Mouse (Mus musculus): ENCODE measurements around the gene Gm21312. TPM values are rescaled to one million over a fixed set of nuclear protein-coding genes. Genes with fewer than 3 reads are reported as not detected.

Gene Gm21312
- polyA plus RNA-seq (2017; shearing (Covaris generic)) = not detected

DNA sequence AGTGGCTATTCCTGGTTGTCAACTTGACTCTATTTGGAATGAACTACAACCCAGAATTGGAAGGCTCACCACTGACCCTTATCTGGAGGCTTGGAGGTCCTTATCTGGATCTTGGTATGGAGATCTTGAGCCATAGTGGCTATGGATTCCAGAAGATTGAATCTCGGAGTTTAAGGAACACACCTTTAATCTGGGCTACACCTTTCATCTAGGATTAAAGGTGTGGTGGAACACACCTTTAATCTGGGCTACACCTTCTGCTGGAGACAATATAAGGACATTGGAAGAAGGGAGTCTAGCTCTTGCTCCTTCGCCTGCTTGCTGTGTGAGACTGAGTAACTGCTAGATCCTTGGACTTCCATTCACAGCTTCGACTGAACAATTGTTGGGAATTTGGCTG is at the start of gene Gm21312:
TSS of gene Gm21312 (plus strand) at position 301 of the 400 bp plus-strand sequence.

GRCm38 (mm10) chr10:104142687-104143086 is 34.1 kb upstream of the Gm21312 start, which contains the start of gene Gm21293:
Gm21293 (plus strand) TSS chr10:104142987.

DNA sequence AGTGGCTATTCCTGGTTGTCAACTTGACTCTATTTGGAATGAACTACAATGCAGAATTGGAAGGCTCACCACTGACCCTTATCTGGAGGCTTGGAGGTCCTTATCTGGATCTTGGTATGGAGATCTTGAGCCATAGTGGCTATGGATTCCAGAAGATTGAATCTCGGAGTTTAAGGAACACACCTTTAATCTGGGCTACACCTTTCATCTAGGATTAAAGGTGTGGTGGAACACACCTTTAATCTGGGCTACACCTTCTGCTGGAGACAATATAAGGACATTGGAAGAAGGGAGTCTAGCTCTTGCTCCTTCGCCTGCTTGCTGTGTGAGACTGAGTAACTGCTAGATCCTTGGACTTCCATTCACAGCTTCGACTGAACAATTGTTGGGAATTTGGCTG is 25.6 kb upstream of the Gm21312 start, which contains the start of gene Gm6763:
TSS of gene Gm6763 (plus strand) at position 301 of the 400 bp plus-strand sequence.

GRCm38 (mm10) chr10:104159706-104160105 is 17.1 kb upstream of the Gm21312 start, which contains the start of gene Gm8764:
Gm8764 (plus strand) TSS chr10:104160006.

DNA sequence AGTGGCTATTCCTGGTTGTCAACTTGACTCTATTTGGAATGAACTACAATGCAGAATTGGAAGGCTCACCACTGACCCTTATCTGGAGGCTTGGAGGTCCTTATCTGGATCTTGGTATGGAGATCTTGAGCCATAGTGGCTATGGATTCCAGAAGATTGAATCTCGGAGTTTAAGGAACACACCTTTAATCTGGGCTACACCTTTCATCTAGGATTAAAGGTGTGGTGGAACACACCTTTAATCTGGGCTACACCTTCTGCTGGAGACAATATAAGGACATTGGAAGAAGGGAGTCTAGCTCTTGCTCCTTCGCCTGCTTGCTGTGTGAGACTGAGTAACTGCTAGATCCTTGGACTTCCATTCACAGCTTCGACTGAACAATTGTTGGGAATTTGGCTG is 8.6 kb upstream of the Gm21312 start, which contains the start of gene Gm21304:
TSS of gene Gm21304 (plus strand) at position 301 of the 400 bp plus-strand sequence.

DNA sequence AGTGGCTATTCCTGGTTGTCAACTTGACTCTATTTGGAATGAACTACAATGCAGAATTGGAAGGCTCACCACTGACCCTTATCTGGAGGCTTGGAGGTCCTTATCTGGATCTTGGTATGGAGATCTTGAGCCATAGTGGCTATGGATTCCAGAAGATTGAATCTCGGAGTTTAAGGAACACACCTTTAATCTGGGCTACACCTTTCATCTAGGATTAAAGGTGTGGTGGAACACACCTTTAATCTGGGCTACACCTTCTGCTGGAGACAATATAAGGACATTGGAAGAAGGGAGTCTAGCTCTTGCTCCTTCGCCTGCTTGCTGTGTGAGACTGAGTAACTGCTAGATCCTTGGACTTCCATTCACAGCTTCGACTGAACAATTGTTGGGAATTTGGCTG is 8.4 kb downstream of the Gm21312 start, which contains the start of gene Gm20765:
TSS of gene Gm20765 (plus strand) at position 301 of the 400 bp plus-strand sequence.

GRCm38 (mm10) chr10:104193742-104194141 is 16.9 kb downstream of the Gm21312 start, which contains the start of gene Gm4340:
Gm4340 (plus strand) TSS chr10:104194042.

Other genes with a start within 250 kb of the Gm21312 start
- gene Gm21293, start 34.0 kb upstream of the Gm21312 start, polyA plus RNA-seq (2017; shearing (Covaris generic)) = not detected
- not detected for gene Gm6763, start 25.5 kb upstream of the Gm21312 start, polyA plus RNA-seq (2017; shearing (Covaris generic))
- gene Gm8764, start 17.0 kb upstream of the Gm21312 start, polyA plus RNA-seq (2017; shearing (Covaris generic)) = not detected
- gene Gm21304, start 8.5 kb upstream of the Gm21312 start, polyA plus RNA-seq (2017; shearing (Covaris generic)) = not detected
- not detected for gene Gm20765, start 8.5 kb downstream of the Gm21312 start, polyA plus RNA-seq (2017; shearing (Covaris generic))
- not detected for gene Gm4340, start 17.0 kb downstream of the Gm21312 start, polyA plus RNA-seq (2017; shearing (Covaris generic))